8 mouse cellular contexts compared by ENCODE assay signal in the genomic region with DNA sequence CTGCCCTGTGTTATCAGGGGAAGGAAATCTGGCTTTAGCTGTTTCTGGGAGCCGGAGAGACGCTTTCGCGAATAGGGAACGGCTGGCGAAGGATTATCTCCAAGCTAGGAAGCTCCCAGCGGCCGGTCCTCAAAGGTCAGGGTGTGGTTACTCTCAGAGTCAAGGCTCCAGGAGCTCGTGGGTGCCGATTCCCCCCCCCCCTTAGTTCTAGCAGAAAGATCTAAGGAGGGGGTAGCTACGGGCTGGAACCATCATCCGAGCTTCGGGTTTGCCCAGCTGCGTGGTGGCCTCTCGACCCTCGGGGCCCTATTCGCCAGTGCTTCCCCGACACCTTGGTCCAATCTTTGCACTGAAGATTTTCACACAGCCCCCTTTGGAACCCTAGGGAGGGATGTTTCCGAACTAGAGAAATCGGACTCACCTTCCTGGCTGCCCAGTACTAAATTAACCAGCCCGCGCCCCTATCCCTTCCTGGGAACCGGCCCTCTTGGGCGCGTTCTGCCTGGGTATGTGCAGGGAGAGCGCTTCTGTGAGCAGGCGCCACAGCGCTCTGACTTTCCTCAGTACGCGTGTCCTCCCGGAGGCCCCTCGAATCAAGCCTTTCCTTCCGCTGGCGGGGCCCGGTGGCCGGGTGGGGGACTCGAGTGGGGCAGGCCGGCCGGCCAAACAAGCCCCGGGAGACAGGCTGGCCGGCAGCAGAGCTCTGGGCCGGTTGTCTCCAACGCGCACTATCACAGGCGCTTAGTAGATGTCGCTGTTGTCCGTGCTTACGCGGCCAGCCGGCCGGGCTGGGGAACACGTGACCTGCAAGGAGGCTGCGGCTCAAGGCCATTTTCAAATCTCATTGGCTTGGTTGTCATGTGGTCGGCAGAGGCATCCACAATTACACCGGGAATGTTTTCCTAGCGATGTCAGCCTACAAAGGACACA. TPM values are rescaled to one million over a fixed set of nuclear protein-coding genes. Genes with fewer than 3 reads are reported as not detected.
DNase-seq lines count a peak whose midpoint lies in the region; ATAC-seq and TF ChIP-seq lines count a peak whose summit lies in the region.

Hoxd10 (plus strand) TSS at position 903 of the 930 bp plus-strand sequence.

- no peak within 1 kb of the TSS for H3K9ac ChIP-seq in heart, adult 2 months (ENCODE audit: low read depth, low read length)
- no peak within 1 kb of the TSS for H3K9ac ChIP-seq in hindbrain, embryonic 11.5 days (ENCODE audit: low read depth, low read length)
- H3K9ac ChIP-seq in limb, embryonic 14.5 days (ENCODE audit: low read depth, low read length, severe bottlenecking) = peak within 1 kb of the TSS; percentile 91
- H3K9ac ChIP-seq in stomach, postnatal 0 days (ENCODE audit: low read length) = no peak within 1 kb of the TSS

- H3K27ac ChIP-seq in heart, adult 2 months = no peak within 1 kb of the TSS
- no peak within 1 kb of the TSS for H3K27ac ChIP-seq in embryonic facial prominence, embryonic 10.5 days (replicated peaks)
- no peak within 1 kb of the TSS for H3K27ac ChIP-seq in hindbrain, embryonic 11.5 days (ENCODE audit: low read depth, low read length)
- H3K27ac ChIP-seq in limb, embryonic 14.5 days (replicated peaks; ENCODE audit: low read depth, low read length) = peak within 1 kb of the TSS; percentile 88
- no peak within 1 kb of the TSS for H3K27ac ChIP-seq in stomach, postnatal 0 days (replicated peaks)

- TF ChIP-seq CTCF in heart, adult 2 months (IDR thresholded peaks at IDR 0.05) = peak; percentile 60
- TF ChIP-seq CTCF in stomach, postnatal 0 days (IDR thresholded peaks at IDR 0.05; ENCODE audit: low read depth) = peak; percentile 58

- intact Hi-C loops in heart, adult 2 months (cut with DNase I) = loop anchor here (10.0 kb wide), 1 partner anchor 1416 kb away; the partner anchor contains the start of gene Sp9

- no peaks in the 10 kb centered on the region for H3K4me1 ChIP-seq in heart, adult 2 months (ENCODE audit: control insufficient read depth, insufficient read depth, low read length)
- peaks cover 7% of the 10 kb centered on the region for H3K4me1 ChIP-seq in embryonic facial prominence, embryonic 10.5 days
- H3K4me1 ChIP-seq in hindbrain, embryonic 11.5 days (replicated peaks; ENCODE audit: control insufficient read depth, insufficient read depth, low read length) = 0 out of 2 replicates have a peak, but pooled peaks cover 4% of the 10 kb centered on the region
- peaks cover 29% of the 10 kb centered on the region for H3K4me1 ChIP-seq in limb, embryonic 14.5 days (ENCODE audit: control insufficient read depth, insufficient read depth, low read length)
- H3K4me1 ChIP-seq in stomach, postnatal 0 days (replicated peaks; ENCODE audit: control insufficient read depth, insufficient read depth) = no peaks in the 10 kb centered on the region

- H3K27me3 ChIP-seq in heart, adult 2 months (ENCODE audit: control insufficient read depth, insufficient read depth, low read length) = peaks cover 34% of the 10 kb centered on the region
- peaks cover 100% of the 10 kb centered on the region for H3K27me3 ChIP-seq in embryonic facial prominence, embryonic 10.5 days (replicated peaks; ENCODE audit: low read depth, poor library complexity, severe bottlenecking)
- H3K27me3 ChIP-seq in hindbrain, embryonic 11.5 days (ENCODE audit: control insufficient read depth, insufficient read depth, low read length) = peaks cover 91% of the 10 kb centered on the region
- H3K27me3 ChIP-seq in limb, embryonic 14.5 days (ENCODE audit: control insufficient read depth, insufficient read depth, low read length) = peaks cover 37% of the 10 kb centered on the region
- H3K27me3 ChIP-seq in stomach, postnatal 0 days (ENCODE audit: control insufficient read depth, insufficient read depth, low read length) = peaks cover 41% of the 10 kb centered on the region

- no peak within 1 kb of the TSS for H3K4me3 ChIP-seq in heart, adult 2 months
- H3K4me3 ChIP-seq in embryonic facial prominence, embryonic 10.5 days = peak within 1 kb of the TSS; percentile 42
- no peak within 1 kb of the TSS for H3K4me3 ChIP-seq in hindbrain, embryonic 11.5 days (ENCODE audit: low read depth, low read length)
- H3K4me3 ChIP-seq in limb, embryonic 14.5 days (replicated peaks; ENCODE audit: low read length) = peak within 1 kb of the TSS; percentile 74
- H3K4me3 ChIP-seq in stomach, postnatal 0 days (ENCODE audit: low read depth, low read length) = peak within 1 kb of the TSS; percentile 15

- TF ChIP-seq EP300 in heart, adult 2 months (IDR thresholded peaks at IDR 0.05; ENCODE audit: insufficient read depth, low read depth, low read length) = no peak
- no peak for TF ChIP-seq EP300 in stomach, postnatal 0 days (optimal IDR thresholded peaks at IDR 0.05)

- peak; percentile 45 to 53 for DNase-seq in heart, adult 2 months
- no peak for DNase-seq in heart, adult 9 months (ENCODE audit: low spot score in 2 of 2)
- peak; percentile 88 for DNase-seq in embryonic facial prominence, embryonic 10.5 days (ENCODE audit: low spot score)
- DNase-seq in hindbrain, embryonic 11.5 days (ENCODE audit: low spot score) = peak; percentile 80
- DNase-seq in limb, embryonic 14.5 days (ENCODE audit: low spot score) = peak; percentile 79
- DNase-seq in stomach, postnatal 0 days (ENCODE audit: low spot score) = no peak
- DNase-seq in right cerebral cortex, postnatal 36 days (ENCODE audit: low spot score in 2 of 2) = no peak
- no peak for DNase-seq in thymus, postnatal 10 days (ENCODE audit: low spot score in 2 of 2)

- 4% methylated on average over 56 of the region's 56 CpGs for WGBS in heart, adult 2 months
- under 1% methylated on average over 56 of the region's 56 CpGs for WGBS in embryonic facial prominence, embryonic 10.5 days
- 1% methylated on average over 56 of the region's 56 CpGs for WGBS in hindbrain, embryonic 11.5 days
- WGBS in limb, embryonic 14.5 days = under 1% methylated on average over 55 of the region's 56 CpGs
- WGBS in stomach, postnatal 0 days = 2% methylated on average over 56 of the region's 56 CpGs

- no peak for TF ChIP-seq POLR2A in heart, adult 2 months (IDR thresholded peaks at IDR 0.05; ENCODE audit: insufficient read depth, low read depth, low read length)
- no peak for TF ChIP-seq POLR2A in limb, embryonic 14.5 days (IDR thresholded peaks at IDR 0.05; ENCODE audit: borderline replicate concordance, extremely low read depth, insufficient read depth, insufficient read length)

- peak; percentile 81 for ATAC-seq in hindbrain, embryonic 11.5 days (ENCODE audit: low FRiP score)
- peak; percentile 86 for ATAC-seq in limb, embryonic 14.5 days (ENCODE audit: low FRiP score, low read depth)
- no peak for ATAC-seq in stomach, postnatal 0 days (ENCODE audit: low FRiP score, low TSS enrichment)

- H3K36me3 ChIP-seq in heart, adult 2 months (ENCODE audit: control insufficient read depth, insufficient read depth, low read length) = no peaks in the 10 kb centered on the region
- no peaks in the 10 kb centered on the region for H3K36me3 ChIP-seq in embryonic facial prominence, embryonic 10.5 days (replicated peaks)
- H3K36me3 ChIP-seq in hindbrain, embryonic 11.5 days (ENCODE audit: control insufficient read depth, insufficient read depth, low read length) = no peaks in the 10 kb centered on the region
- H3K36me3 ChIP-seq in limb, embryonic 14.5 days (ENCODE audit: control insufficient read depth, insufficient read depth, low read length) = peaks cover 32% of the 10 kb centered on the region
- H3K36me3 ChIP-seq in stomach, postnatal 0 days (ENCODE audit: control insufficient read depth, insufficient read depth, low read length) = no peaks in the 10 kb centered on the region

- no peaks in the 10 kb centered on the region for H3K9me3 ChIP-seq in embryonic facial prominence, embryonic 10.5 days
- no peaks in the 10 kb centered on the region for H3K9me3 ChIP-seq in hindbrain, embryonic 11.5 days (ENCODE audit: control insufficient read depth, low read length)
- no peaks in the 10 kb centered on the region for H3K9me3 ChIP-seq in limb, embryonic 14.5 days (ENCODE audit: control insufficient read depth, low read length)
- H3K9me3 ChIP-seq in stomach, postnatal 0 days (ENCODE audit: control insufficient read depth, low read length) = no peaks in the 10 kb centered on the region

- no peak within 1 kb of the TSS for H3K4me2 ChIP-seq in hindbrain, embryonic 11.5 days (replicated peaks; ENCODE audit: low read depth, low read length)
- H3K4me2 ChIP-seq in limb, embryonic 14.5 days (replicated peaks; ENCODE audit: low read depth, low read length, severe bottlenecking) = peak within 1 kb of the TSS; percentile 96
- no peak within 1 kb of the TSS for H3K4me2 ChIP-seq in stomach, postnatal 0 days (replicated peaks; ENCODE audit: low read depth)

- no peaks in the 10 kb centered on the region for H3K79me2 ChIP-seq in heart, adult 2 months (replicated peaks; ENCODE audit: control insufficient read depth, insufficient read depth, low read length)

RNA-seq across cellular contexts. Expression of gene Hoxd10, which starts in this region (rescaled TPM):
- total RNA-seq in heart, adult 2 months (2021) = not detected
- 0.09 TPM in 1 of 2 replicates, not detected in the other for polyA plus RNA-seq in heart, adult 2 months (2012; rRNA removed)
- not detected in 2 replicates for polyA plus RNA-seq in embryonic facial prominence, embryonic 10.5 days (2016; fragmentation: Nextera tagmentation; extraction: Ambion mirVana)
- polyA plus RNA-seq in hindbrain, embryonic 11.5 days (2014; fragmentation: Nextera tagmentation; extraction: Ambion mirVana) = 0.13 TPM in 1 of 2 replicates, not detected in the other
- 37.9 and 39.4 TPM in 2 replicates for polyA plus RNA-seq in limb, embryonic 14.5 days (2012; rRNA removed)
- 18.3 and 26.1 TPM in 2 replicates for polyA plus RNA-seq in limb, embryonic 14.5 days (2014; fragmentation: Nextera tagmentation; extraction: Ambion mirVana)
- polyA plus RNA-seq in stomach, postnatal 0 days (2015; fragmentation: Nextera tagmentation; extraction: Ambion mirVana) = 0.10 TPM in 1 of 2 replicates, not detected in the other

Comparison
In these comparisons a context has a peak if more than half of its experiments do, and no peak if none do; other contexts are left out.
1. RNA of gene Hoxd10 (polyA plus RNA-seq): 18.3 to 39.4 TPM in limb, embryonic 14.5 days; 0.13 TPM in hindbrain, embryonic 11.5 days, 0.10 TPM in stomach, postnatal 0 days, 0.09 TPM in heart, adult 2 months and not detected in embryonic facial prominence, embryonic 10.5 days; every median in the first group is over 10 times any median in the second.
2. Peak in DNase-seq in heart, adult 2 months; RNA of the gene not detected or under 1 TPM.
3. Peak in DNase-seq and H3K4me3 ChIP-seq in embryonic facial prominence, embryonic 10.5 days; RNA of the gene not detected or under 1 TPM.
4. Peak in DNase-seq and ATAC-seq in hindbrain, embryonic 11.5 days; RNA of the gene not detected or under 1 TPM.
5. H3K4me3 ChIP-seq: peak in limb, embryonic 14.5 days (single experiment) and stomach, postnatal 0 days (single experiment); none in heart, adult 2 months (single experiment) and hindbrain, embryonic 11.5 days (single experiment).